Mouse (Mus musculus) skeletal muscle tissue, adult 2 months (tissue): ENCODE measurements around the gene Zfp963.

Experiments used
- DNase-seq: peaks from one replicate; pipeline ENCODE4 v3.0.0-alpha.2; 2012; ENCODE audit warnings: low read depth, low spot score

The Zfp963 gene

DNA sequence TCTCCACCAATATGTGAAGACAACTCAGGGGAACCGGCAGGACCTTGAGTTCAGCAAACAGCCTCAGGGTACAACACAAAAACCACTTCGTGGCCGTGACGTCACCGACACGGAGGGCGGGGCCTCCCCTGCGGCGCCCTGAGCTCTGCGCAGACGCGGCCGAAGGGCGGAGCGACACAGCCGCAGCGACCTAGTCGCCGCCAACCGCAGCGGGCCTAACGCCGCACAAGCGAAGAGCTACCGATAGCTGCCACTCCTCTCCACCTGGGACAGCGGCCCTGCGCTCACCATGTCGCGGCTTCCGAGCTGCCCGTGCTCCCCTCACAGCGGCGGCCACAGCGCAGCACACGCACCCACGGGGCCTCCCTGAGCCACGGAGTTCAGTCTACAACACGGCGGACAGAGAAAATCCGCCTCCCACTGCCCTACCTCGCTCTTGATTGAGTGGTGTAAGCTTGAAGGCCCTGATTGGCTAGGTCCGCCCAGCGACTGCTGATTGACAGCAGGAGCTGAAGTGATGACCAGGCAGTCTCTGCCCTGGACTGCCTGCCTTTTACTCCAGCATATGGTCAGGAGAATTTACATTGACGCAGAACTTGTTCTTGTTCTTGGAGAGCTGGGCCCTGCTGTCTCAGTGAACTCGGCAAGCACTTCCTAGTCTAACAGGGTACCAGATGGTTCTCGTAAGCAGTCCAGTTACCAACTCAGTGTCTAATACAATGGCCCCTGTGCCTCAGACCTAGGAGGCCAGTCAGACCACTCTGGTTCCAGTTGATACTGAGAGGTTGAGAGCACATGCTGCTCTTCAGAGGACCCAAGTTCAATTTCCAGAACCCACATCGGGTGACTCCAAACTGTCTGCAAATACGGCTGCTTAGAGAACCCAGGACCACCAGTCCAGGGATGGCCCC lies at the start of gene Zfp963:
Gene Zfp963 (minus strand): TSS at position 427 of the 911 bp plus-strand sequence.
- DNase-seq: peak; percentile 96

DNA sequence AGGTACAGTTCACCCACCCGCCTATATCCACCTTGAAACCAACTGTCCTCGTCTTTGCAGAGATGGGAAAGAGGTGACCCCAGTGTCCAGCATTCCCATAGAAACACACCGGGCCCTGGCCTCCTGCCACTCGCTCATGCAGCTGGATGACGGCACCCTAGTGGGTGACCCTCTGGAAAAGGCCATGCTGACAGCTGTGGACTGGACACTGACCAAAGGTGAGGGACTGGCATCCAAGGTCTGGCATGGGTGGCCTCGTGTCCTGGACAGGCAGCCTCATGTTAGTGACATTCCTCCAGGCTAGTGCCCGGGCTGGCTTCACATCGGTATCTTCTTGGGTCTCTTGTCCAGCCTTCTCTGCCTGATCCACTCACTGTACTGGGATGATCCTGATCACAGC lies 49.5 kb upstream of the Zfp963 start:
- no peak for DNase-seq

DNA sequence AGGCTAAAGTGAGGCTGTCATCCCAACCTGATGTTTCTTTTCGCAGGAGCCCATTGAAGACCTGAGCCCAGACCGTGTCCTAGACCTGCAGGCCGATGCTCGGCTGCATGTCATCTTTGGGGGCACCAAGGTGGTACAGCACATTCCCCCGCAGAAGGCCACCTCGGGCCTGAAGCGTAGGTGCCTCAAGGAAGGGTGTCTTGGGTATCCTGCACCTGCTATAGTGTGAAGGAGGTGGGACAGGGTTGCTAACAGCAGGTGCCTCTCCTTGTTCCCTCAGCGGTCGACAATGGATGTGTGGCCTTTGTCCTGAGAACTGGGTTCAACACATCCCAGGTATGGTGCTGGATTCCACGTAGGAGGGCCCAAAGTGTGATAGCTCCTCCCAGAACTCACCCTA lies 47.9 kb upstream of the Zfp963 start:
- DNase-seq: no peak

DNA sequence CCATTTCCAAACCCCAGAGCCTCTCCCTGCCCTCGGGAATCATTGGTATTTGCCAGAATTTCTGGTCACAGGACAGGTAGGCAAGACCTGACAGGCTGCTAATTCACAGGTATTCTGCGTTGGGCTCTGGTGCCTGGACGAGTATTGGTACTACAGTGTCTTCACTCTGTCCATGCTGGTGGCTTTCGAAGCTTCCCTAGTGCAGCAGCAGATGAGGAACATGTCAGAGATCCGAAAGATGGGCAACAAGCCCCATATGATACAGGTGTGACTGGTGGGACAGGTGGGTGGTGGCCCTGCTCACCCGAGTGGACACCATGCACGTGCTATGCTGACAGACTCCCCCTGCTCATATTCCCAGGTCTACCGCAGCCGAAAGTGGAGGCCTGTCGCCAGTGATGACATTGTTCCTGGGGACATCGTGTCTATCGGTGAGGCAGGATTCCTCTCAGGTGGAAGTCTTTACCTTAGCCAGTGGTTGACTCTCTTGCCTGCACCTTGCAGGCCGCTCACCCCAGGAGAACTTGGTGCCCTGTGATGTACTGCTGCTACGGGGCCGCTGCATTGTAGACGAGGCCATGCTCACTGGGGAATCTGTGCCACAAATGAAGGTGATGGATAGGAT lies 47.1 kb upstream of the Zfp963 start:
- DNase-seq: no peak

DNA sequence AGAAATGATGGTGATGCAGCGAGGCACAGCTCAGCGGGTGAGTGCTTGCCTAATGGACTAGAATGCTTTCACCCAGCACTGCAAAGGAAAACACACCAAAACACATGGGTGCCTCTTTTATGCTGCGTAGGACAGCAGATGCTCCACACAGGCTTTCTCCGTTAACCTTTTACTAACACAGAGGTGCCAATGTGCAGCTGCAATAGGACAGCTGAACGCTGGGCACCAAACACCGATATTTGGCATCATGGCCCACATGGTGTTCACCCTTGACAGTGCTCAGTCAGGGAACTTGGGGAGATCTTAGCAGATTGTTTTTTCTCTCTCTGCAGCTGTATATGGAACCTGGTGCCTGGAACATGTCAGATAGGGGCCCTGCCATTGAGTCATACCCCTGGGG lies 45.1 kb upstream of the Zfp963 start:
- DNase-seq: no peak

DNA sequence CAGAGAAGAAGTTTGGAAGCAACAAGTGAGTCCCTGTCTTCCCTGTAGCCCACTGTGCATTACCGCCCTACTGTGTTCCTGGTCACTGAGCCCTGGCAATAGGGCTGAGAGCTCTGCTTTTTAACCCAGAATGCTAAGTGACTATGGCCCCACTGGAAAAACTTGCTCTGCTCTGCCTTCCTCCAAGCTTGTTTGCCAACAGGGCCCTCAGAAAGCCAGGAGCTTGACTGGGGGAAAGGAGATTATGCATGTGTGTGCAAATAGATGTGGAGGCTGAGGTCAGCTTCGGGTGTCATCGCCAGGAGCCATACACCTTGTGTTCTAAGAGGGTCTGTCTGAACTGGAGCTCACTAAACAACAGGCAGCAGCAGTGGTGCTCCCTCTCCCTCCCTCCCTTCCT lies 44.3 kb upstream of the Zfp963 start:
- no peak for DNase-seq

DNA sequence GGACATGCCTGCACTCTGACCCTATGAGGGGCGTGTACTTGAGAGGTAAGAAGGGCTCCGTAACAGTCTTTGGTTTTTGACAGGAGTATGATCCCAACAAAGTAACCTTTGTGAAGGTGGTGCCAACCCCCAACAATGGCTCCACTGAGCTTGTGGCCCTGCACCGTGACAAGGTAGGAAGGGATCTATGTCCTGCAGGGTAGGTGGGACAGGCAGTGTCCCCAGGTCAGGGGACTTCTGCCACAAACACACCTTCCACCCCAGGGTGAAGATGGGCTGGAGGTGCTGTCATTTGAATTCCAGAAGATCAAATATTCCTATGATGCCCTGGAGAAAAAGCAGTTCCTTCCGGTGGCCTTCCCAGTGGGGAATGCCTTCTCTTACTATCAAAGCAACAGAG lies 43.9 kb upstream of the Zfp963 start:
- DNase-seq: no peak

DNA sequence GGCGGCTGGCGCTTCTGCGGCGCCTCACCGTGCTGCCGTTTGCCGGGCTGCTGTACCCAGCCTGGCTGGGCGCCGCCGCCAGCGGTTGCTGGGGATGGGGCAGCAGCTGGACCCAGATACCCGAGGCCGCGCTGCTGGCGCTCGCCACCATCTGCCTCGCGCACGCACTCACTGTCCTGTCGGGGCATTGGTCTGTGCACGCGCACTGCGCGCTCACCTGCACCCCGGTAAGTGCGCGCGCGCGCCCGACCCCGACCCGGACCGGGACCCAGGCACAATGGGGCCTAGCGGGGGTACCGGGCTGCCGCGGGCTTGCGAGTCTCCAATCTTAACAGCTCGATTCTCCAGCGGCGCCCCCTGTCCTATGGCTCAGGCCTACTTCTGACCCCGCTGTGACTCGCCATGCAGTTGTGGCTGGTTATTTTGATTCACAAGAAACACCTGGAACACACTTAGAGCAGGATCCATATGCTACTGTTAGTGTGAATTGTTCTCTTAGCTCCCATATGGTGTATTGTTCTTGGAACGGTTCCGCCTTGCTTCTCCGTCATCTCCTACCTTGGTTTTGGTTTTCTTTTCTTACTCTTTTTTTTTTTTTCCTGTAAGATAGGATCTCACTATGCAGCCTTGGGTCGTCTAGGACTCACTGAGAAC lies 41.8 kb upstream of the Zfp963 start:
- DNase-seq: no peak

DNA sequence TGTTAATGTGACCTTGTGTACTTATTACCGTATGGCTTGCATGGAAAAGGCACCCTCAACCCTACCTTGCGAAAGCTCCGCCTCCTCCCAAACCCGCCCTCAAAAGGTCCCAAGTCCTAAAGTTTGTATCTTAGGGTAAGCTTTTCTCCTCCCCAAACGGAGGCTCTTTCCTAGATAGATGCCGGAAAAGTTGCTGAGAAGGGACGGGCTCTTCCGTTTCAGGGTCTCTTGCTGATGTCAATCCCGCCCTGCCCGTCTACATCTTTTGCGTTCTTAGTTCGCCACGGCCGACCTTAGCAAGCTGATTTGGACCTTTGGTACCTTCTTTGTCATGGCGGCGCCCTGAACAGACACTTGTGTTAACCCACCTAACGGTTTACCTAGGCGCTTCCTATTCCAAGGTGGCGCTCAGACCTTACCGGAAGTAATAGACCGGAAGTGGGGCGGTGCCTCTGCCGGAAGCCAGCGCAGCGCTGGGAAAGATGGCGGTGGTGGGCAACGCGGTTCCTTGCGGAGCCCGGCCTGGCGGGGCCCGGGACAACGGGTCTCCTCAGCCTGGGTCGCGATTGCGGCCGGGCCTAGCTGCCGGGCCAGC lies 41.1 kb upstream of the Zfp963 start, which contains the start of the genes Atp13a1 and Zfp866:
Gene Atp13a1 (plus strand): TSS at position 391 of the 595 bp plus-strand sequence.
Gene Zfp866 (minus strand): TSS at position 406 of the 595 bp plus-strand sequence.
- peak; percentile 71 for DNase-seq

DNA sequence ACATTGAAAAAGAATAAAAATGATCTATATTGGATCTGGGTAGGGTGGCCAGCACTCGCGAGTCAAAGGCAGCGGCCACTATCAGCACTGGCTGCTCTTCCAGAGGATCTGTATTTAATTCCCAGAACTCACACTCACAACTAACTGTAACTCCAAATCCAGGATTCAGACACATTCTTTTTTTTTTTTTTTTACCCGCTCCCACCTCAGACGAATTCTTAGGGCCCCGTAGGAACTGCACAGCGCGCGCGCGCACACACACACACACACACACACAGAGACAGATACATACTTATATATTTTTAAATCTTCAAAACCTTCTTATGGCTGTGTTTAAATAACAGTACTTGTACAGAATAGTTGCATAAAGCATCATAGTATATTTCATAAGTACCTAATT lies 40.6 kb upstream of the Zfp963 start:
- no peak for DNase-seq

DNA sequence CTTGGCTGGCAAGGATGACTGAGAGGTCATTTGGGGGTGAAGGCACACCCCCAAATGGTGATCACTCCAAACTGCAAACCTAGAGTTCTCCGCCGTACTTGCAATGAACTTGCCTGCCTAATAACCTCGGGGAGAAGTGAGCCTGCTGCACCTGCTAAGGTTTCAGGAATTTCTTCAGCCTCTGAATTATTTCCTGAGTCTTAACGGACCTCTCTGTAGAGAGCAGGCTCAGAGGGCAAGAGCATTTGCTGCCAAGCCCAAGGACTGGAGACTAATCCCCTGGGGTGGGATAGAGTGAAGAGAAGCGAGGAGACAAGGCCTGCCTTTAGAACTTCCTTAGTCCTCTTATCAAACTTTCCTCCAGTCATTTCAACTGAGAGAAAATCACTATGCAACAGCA lies 40.0 kb upstream of the Zfp963 start:
- no peak for DNase-seq

DNA sequence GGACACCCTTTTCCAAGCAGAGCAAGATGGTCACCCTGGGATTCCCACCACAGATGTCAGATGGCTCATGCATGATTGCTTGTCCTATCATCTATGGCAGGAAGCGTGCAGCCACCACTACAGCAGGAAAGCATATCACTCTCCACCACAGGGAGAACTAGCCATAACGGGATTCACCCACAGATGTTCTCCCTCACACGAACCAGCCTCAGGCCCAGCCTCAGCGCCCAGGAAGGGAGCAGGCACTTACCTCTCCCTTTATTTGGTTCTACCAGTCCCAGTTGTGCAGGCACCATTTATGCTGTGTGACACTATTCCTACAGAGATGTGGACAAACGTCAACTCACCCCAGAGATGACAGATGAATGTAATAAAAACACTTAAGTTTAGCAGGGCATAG lies 39.3 kb upstream of the Zfp963 start:
- no peak for DNase-seq

DNA sequence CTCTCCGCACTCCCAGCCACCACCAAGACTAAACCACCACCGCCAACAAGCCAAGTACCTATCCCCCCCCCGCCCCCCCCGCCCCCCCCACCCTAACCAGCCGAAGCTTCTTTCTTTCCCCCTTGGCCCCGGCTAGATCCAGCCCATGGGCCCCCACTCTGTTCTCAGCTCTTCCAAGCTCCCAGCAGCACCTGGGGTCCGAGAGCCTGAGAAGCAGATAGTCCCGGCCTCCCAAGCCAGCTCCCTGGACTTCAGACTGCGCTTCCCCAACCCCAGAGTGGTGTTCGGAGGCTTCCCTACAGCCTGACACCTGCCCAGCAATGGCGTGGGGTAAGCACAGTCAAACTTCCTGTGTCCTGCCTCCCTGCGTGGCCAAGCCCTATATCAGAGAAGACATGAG lies 27.3 kb upstream of the Zfp963 start:
- no peak for DNase-seq

DNA sequence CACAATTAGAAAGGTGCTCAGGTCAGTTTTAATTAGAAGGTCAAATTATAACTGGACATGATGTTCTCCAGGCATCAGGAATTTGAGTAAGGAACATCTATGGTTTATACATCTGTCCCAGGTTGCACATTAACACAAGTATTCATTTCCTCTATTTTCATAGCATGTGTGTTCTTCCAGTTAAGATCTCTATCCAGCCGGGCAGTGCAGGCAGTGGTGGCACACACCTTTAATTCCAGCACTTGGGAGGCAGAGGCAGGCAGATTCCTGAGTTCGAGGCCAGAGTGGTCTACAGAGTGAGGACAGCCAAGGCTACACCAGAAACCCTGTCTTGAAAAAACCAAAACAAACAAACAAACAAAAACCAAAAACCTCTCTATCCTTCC lies 25.4 kb upstream of the Zfp963 start:
- no peak for DNase-seq

DNA sequence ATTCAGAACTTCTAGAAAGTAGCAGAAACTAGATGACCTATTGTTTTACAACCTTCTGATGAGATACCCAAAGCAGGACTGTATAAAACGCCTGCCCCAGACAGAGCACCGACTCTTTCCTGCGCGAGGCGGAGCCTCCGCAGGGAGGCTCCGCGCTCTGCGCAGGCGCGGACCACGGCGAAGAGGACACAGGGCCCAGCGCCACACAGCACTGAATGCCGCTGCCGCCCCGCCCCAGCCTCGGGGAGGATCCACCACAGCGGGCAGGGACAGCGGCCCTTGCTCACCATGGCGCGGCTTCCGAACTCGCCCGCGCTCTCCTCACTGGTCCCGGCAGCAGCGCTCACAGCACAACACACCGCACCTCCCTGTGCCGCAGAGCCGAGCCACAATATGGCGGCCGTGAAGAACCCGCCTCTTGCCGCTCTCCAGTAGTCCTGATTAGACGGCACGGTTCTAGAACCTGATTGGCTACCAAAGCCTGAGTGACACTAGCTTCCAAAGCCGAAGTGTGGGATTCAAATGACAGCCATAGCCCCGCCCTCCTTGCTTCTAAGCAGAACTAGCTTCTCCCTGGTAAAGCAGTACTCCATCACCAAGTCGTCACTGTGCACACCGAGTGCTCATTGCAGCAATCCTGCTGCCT lies 24.9 kb upstream of the Zfp963 start, which contains the start of gene Gm20422:
Gene Gm20422 (minus strand): TSS at position 384 of the 646 bp plus-strand sequence.
- peak; percentile 98 for DNase-seq

DNA sequence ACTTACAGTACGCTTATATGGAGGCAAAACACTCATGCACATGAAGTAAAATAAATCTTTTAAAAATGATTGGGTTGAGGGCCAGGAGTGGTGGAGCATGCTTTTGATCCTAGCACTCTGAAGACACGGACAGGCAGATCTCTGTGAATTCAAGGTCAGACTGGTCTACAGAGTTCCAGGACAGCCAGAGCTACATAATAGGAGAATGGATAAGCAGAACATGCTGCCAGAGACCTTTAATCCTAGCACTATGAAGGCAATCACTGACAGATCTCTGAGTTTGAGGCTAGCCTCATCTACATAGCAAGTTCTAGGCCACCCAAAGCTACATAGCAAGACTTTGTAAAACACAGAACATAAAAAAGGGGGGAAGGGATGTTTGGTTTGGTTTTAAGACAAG lies 22.3 kb upstream of the Zfp963 start:
- no peak for DNase-seq

DNA sequence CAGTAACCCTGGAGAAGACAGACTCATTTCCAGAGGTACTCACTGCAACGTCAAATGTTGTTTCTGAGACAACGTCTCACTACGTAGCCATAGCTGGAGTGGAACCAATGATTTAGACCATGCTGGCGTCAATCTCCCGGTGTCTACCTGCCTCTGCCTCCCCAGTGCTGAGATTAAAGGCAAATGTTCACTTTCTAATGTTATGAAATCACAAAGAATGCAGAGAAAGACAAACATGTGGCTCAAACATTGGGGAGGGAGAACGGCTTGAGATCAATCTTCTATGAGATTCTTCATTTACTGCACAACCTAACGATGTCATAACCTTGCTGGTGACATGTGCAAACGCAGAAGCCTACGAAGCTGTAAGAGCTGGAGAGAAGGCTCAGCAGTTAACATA lies 21.5 kb upstream of the Zfp963 start:
- DNase-seq: no peak

DNA sequence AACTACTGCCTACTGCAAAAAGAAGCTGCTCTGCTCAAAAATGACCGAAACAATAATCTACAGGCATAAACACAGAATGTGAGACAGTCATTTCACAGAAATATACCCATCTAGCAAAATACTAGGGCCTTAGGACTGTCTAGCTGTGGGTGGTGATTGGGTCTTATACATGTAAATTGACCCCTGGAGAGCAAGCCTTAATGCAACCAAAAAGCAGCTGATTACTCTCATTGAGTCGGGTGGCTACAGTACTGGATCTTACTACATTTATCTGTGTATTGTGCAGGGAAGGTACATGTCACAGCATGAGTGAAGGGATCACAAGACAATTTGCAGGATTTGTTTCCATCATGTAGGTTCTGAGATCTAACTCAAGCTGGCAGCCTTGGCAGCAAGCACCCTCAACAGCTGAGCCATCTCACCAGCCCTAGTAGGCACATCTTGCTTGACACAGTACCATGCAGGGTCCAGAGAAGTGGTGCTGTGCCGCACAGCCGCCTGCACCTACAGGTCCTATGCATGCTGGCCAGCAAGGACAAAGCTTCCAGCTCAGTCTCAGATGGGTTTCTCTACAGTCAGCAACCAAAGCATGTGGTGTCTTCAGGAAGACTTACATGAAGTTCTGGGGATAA lies 12.2 kb upstream of the Zfp963 start:
- DNase-seq: no peak

DNA sequence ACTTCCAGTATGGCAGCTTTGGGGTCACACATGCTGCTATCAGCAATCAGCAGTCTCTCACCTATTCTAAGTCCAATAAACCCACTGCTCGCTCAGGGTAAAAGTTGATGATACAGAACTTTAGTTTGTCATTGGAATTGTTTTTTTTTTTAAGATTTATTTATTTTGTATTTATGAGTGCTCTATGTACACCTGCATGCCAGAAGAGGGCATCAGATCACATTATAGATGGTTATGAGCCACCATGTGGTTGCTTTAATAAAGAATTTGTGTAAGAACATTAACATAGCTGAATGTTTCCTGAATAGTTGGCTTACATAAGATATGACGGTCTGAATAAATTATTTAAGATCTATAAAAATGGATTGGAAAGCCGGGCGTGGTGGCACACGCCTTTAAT lies 8.5 kb upstream of the Zfp963 start:
- no peak for DNase-seq

DNA sequence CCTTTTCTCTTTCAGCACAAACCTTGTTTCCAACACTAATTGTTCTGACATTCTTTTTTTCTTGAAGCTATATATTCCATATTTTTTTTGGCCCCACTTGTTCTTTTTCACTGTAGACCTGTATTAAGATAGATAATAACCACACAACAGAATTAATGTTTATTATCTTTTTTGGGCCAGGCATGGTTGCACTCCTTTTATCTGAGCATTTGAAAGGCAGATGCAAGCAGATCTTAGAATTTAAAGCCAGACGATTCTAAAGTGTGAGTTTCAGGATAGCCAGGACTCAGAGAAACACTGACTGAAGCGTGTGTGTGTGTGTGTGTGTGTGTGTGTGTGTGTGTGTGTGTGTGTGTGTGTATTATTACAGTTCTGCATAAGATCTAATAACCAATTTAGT lies 2.7 kb upstream of the Zfp963 start:
- DNase-seq: no peak

DNA sequence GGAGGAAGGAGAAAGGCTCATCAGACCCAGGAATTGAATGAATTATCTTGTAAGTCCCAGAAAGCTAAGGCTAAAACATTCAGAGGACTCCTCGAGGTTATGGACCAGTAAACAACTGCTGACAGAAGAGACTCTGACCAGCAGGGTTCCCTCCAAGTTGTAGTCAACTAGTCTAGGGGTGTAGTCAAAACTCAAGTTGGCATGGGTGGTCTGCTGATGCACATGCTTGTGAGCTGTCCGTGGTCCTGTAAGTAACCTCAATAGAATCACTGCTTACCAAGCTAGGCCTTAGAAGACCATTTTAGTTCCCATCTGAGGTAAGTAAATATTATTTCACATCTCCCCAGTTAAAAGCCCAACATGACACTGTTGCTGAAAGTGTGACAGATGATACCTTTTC lies 8.5 kb downstream of the Zfp963 start:
- DNase-seq: no peak
